Mouse (Mus musculus) megakaryocyte, embryonic 14.5 days (primary cell): ENCODE measurements at regions not wholly inside any gene's neighbourhood (a gene's known extent, or its start where the extent isn't known, plus 50 kb on each side); places are given as distances from the start of the nearest gene placed in this dataset.

Experiments
- H3K27me3 ChIP-seq: replicated peaks from 2 replicates; pipeline ENCODE3; 2012; ENCODE audit warnings: inconsistent platforms
- H3K36me3 ChIP-seq: replicated peaks from 2 replicates; pipeline ENCODE3; 2012; ENCODE audit warnings: low read length, inconsistent platforms, mixed read lengths
- H3K4me1 ChIP-seq: 2 replicates; pipeline ENCODE4 v1.6.1; 2012; ENCODE audit warnings: inconsistent platforms
- H3K4me3 ChIP-seq: replicated peaks from 2 replicates; pipeline ENCODE3; 2012; ENCODE audit warnings: moderate library complexity, mild to moderate bottlenecking, inconsistent platforms
- H3K9me3 ChIP-seq: 2 replicates; pipeline ENCODE4 v1.6.1; 2012; ENCODE audit warnings: inconsistent platforms
- FLI1 ChIP-seq: IDR thresholded peaks from 2 replicates; pipeline ENCODE4 v1.6.1; 2012; ENCODE audit warnings: low read length, inconsistent platforms, mixed read lengths
- GATA1 ChIP-seq: IDR thresholded peaks from 3 replicates; pipeline ENCODE4 v1.6.1; 2012; ENCODE audit warnings: mixed read lengths, low read length, inconsistent platforms, borderline replicate concordance

DNA sequence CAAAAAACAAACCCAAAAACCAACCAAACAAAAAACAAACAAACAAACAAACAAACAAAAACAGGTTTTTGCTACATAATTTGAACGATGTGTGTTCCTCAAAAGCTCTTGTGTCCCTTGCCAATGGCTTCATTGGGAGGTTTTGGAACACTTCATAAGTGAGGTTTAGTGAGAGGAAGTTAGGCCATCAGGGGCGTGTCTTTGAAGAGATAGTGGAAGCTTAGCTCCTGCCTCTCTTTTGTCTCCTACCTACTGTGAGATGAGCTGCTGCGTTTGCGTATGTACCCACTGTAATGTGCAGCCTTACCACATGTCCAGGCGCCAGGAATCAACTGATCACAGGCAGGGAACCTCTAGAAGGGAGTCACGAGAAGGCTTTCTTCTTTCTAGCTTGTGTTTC is 107.3 kb upstream of the Slc4a7 start:
- TF ChIP-seq GATA1 = no peak
- TF ChIP-seq FLI1 = no peak
- Histone ChIP-seq H3K36me3 (no peaks in the 10 kb centered on the region), H3K27me3 (no peaks in the 10 kb centered on the region), H3K4me1 (peaks cover 44% of the 10 kb centered on the region), H3K4me3 (no peak overlapping the region), H3K9me3 (no peaks in the 10 kb centered on the region)

DNA sequence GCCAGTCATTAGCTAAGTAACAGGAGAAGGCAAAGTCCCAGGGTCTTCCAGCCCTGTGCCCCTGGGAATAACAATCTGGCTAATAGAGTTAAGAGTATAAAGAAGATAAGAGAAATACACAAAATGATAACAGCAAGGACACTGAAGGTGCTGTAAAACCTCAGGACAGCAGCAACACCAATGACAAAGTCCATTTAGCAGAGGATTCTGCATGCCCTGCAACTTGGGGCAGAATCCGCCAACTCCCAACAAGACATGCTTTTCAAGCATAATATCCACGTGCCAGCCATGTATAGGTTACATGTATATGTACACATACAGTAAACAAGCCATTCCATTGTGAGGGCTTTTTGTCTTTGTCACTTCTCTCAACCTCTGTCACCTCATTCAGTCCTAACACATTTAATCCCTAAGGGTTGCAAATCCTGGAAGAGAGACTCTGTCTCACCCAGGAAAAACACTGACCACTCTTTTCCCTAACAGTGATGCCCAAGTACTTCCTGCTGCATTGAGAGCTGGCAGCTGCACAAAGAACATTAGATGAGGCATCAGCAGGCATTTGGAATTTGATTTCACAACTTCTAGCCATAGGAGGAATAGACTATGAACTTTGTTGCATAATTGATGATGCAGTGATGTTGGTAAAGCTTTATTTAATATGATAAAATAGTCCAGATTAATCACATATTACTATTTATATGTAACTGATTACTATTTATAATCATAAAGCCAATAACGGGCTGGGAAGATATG is 105.8 kb upstream of the Slc4a7 start:
- no peaks in the 10 kb centered on the region for H3K27me3 ChIP-seq
- H3K4me3 ChIP-seq = no peak overlapping the region
- no peaks in the 10 kb centered on the region for H3K9me3 ChIP-seq
- H3K4me1 ChIP-seq = peaks cover 50% of the 10 kb centered on the region
- no peak for TF ChIP-seq FLI1
- TF ChIP-seq GATA1 = no peak
- no peaks in the 10 kb centered on the region for H3K36me3 ChIP-seq

DNA sequence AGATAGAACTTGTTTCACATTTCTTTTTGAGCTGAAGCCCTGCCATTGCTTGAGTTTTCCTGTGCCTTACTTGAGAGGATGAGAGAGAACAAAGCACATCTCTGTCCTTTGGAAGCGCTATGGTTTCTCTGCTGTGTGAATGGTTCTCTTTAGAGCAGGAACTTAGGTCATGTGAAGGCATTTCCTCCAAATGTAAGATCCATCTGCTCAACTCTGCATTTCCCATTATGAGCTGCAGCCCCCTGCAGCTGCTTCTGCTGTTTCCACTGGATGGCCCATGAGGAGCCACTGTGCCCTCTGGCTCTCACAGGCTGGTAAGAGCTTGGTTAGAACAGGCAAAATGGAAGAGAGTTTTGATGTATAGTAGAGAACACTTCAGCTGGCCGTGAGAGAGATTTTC is 102.5 kb upstream of the Slc4a7 start:
- H3K36me3 ChIP-seq = no peaks in the 10 kb centered on the region
- peaks cover 39% of the 10 kb centered on the region for H3K4me1 ChIP-seq
- TF ChIP-seq FLI1 (no peak), GATA1 (no peak)
- no peaks in the 10 kb centered on the region for H3K9me3 ChIP-seq
- peak overlapping the region; percentile 25 for H3K4me3 ChIP-seq
- H3K27me3 ChIP-seq = no peaks in the 10 kb centered on the region

DNA sequence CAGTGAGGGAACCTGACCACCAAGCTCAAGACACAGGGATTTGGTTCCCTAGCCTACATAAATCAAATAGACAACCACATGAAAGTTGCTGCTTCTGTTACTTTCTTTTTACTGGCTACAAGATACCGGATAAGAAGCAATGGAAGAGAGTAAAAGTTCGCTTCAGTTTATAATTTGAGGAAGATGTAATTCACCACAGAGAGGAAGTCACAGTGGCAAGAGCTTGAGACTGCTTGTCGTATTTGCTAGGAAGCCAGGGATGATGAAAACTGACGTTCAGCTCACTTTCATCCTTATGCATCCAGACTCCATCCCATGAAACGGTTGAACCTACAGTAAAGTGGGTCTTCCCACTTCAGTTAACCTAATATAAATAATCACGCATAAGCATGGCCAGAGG is 102.1 kb upstream of the Slc4a7 start:
- H3K27me3 ChIP-seq = no peaks in the 10 kb centered on the region
- peak overlapping the region; percentile 25 for H3K4me3 ChIP-seq
- TF ChIP-seq GATA1 (no peak), FLI1 (no peak)
- peaks cover 35% of the 10 kb centered on the region for H3K4me1 ChIP-seq
- H3K9me3 ChIP-seq = no peaks in the 10 kb centered on the region
- no peaks in the 10 kb centered on the region for H3K36me3 ChIP-seq

DNA sequence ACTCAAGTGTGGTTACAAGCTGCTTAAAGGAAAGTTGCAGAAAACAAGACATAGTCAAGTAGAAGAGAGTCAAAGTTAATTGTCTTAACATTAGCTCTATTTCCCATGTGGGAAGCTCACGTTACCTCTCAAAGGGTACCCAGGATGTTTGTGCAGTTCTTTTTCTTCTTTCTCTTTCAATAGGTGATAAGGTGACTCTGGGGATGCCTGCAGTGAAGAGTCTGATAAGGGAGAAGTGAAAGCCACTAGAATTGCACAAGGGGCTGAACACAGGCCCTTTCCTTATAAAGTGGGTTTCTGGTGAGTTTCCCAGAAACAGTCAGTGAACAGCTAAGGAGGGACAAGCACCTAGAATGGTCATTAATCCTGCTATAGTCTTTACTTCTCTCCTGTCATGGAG is 98.6 kb upstream of the Slc4a7 start:
- H3K27me3 ChIP-seq = no peaks in the 10 kb centered on the region
- no peak overlapping the region for H3K4me3 ChIP-seq
- H3K4me1 ChIP-seq = peaks cover 27% of the 10 kb centered on the region
- no peaks in the 10 kb centered on the region for H3K9me3 ChIP-seq
- no peak for TF ChIP-seq FLI1
- no peak for TF ChIP-seq GATA1
- H3K36me3 ChIP-seq = no peaks in the 10 kb centered on the region

DNA sequence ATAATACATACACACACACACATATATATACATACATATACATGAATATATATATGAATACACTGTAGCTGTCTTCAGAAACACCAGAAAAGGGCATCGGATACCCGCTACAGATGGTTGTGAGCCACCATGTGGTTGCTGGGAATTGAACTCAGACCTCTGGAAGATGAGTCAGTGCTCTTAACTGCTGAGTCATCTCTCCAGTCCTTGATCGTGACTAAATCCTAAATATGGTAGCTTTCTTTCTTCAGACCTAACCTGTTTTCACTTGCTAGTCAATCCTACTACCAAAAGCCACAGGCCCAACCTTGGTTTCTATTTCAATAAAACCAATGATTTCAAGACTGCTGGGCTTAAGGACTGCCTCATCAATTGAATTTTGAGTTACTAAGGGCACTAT is 95.0 kb upstream of the Slc4a7 start:
- Histone ChIP-seq H3K4me3 (no peak overlapping the region), H3K4me1 (peaks cover 20% of the 10 kb centered on the region), H3K9me3 (peaks cover 3% of the 10 kb centered on the region), H3K27me3 (no peaks in the 10 kb centered on the region), H3K36me3 (peaks cover 3% of the 10 kb centered on the region)
- TF ChIP-seq FLI1 = no peak
- no peak for TF ChIP-seq GATA1

DNA sequence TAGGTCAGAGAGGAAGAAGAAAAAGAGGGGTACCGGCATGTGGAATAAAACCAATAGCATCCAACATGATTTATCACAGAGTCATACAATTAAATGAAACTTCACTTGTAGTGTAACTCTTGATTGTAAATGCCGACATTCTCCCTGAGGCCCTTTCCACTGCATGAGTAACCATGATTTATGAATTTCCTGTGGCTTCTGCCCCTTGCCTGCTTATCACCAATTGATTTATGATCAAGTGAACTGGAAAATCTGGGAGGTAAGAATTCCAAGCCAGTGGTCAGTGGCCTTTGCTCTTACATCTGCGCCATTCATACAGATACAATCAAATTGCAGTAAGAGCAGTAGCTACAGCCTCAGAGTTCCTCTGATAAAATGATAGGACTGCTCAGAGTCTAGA is 89.8 kb upstream of the Slc4a7 start:
- H3K36me3 ChIP-seq = peaks cover 3% of the 10 kb centered on the region
- TF ChIP-seq FLI1 = no peak
- H3K27me3 ChIP-seq = no peaks in the 10 kb centered on the region
- peaks cover 9% of the 10 kb centered on the region for H3K4me1 ChIP-seq
- no peak overlapping the region for H3K4me3 ChIP-seq
- peaks cover 3% of the 10 kb centered on the region for H3K9me3 ChIP-seq

DNA sequence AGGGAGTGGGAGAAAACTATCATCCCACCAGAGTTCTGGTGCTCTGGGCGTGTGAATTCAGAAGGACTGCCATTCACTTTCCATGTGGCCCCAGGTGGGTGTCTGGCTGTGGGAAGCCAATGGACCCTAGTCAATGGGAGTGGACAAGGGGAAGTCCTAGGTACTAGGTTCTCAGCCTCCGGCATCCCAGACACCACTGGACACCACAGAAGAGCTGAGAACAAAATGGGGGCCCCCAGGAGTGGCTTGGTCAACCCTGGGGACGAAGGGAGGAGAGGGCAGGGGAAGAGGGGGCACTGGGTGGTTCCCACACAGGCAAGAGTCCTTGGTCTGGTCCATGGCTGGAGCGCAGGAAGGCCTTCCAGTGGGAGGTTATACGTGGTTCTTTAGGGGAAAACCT is 81.8 kb upstream of the Slc4a7 start:
- H3K36me3 ChIP-seq = no peaks in the 10 kb centered on the region
- H3K27me3 ChIP-seq = no peaks in the 10 kb centered on the region
- TF ChIP-seq GATA1 = no peak
- no peak for TF ChIP-seq FLI1
- H3K4me1 ChIP-seq = no peaks in the 10 kb centered on the region
- H3K9me3 ChIP-seq = 0 out of 2 replicates have a peak, but pooled peaks cover 6% of the 10 kb centered on the region
- H3K4me3 ChIP-seq = no peak overlapping the region

DNA sequence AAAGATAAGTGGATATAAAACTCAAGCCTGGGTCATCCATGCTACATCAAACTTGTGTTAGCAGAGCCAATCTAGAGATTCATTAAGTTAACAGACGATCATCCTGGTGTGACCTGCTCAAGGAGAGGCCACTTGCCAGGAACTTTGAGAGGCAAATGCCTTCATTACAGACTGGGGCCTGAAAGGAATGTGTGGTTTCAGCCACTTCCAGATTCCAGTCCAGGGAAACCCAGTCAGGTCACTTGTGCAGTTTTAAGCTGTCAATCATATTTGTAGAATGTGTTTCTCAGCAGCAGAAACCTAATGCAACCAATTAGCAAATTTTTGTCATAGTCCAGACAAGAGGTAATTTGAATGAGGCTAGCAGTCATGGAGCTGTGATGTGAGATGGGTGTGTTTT is 73.4 kb upstream of the Slc4a7 start:
- H3K4me3 ChIP-seq = no peak overlapping the region
- TF ChIP-seq FLI1 (no peak), GATA1 (no peak)
- H3K36me3 ChIP-seq = no peaks in the 10 kb centered on the region

DNA sequence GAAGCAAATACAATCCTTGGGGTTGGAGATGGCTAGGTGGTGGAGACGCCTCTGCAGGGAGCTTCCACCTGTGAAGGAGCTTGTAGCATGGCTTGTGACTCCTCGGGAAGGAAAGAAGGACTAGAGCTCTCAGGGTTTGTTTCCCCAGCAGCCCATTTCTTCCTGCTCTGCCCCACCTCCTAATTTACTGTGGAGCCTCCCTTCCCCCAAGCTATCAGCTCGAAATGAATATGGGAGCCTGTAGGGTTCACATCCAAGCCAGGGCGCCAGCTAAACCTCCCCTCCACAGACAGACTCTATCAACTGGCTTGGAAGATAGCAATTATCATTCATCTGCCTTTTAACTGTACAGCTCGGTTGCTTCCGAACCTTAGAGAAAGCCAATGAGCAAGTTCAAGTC is 70.3 kb upstream of the Slc4a7 start:
- TF ChIP-seq FLI1 (no peak), GATA1 (no peak)
- Histone ChIP-seq H3K27me3 (no peaks in the 10 kb centered on the region), H3K4me1 (peaks cover 35% of the 10 kb centered on the region), H3K36me3 (no peaks in the 10 kb centered on the region), H3K4me3 (no peak overlapping the region), H3K9me3 (no peaks in the 10 kb centered on the region)

More for the DNA sequence above, 73.4 kb upstream of the Slc4a7 start:
- no peaks in the 10 kb centered on the region for H3K9me3 ChIP-seq
- H3K4me1 ChIP-seq = peaks cover 25% of the 10 kb centered on the region
- no peaks in the 10 kb centered on the region for H3K27me3 ChIP-seq
